Mouse (Mus musculus) liver, adult 2 months (tissue): ENCODE results near the gene Atp1b2.

Experiments used
- CTCF ChIP-seq: fragments of 200-500 bp; IDR thresholded peaks from 2 replicates; pipeline ENCODE4 v1.5.1; 2011; ENCODE audit warnings: low read depth, low read length, control low read depth
- POLR2A ChIP-seq: fragments of 200-500 bp; IDR thresholded peaks from 2 replicates; pipeline ENCODE4 v1.6.1; 2011; ENCODE audit warnings: low read length, control low read depth; ENCODE audit not compliant: insufficient read depth; ENCODE audit errors: extremely low read depth

- TF ChIP-seq CTCF, result no peak
- TF ChIP-seq POLR2A, result no peak
These were observed 47.0 kb downstream of the Atp1b2 start for GRCm38 (mm10) chr11:69558756-69559155.
